ENCODE assay signal across 21 mouse cellular contexts in the genomic region with DNA sequence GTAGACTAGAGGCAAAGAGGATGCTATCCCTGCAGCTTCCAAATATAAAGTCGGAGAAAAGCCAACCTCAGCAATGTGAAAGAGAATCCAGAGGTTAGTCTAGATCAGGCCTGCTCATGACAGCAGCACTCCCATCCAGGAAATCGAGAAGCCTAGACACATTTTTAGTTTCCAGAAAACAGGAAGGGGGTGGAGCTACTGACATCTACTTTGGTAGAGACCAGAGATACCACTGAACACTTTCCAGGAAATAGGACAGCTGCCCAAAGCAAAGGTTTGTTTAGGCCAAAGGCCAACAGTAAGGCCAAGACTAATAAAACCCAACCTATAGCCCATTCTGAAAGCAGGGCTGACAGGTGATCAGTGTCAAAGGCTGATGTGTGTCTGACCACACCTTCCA.
"Had no signal": no experiment of that assay in that cellular context is flagged by ENCODE, and none has a peak within 500 bp of the region (broad histone marks: within the 10 kb centered on the region; RNA-seq: fewer than 3 reads in every experiment).

No protein-coding gene starts in this region.

- H3K9me3 ChIP-seq: lung, embryonic 15.5 days; midbrain, embryonic 10.5 days; stomach, embryonic 15.5 days had no signal

- H3K4me3 ChIP-seq: left cerebral cortex, adult 2 months; lung, embryonic 15.5 days; megakaryocyte, embryonic 14.5 days; midbrain, embryonic 10.5 days; midbrain, embryonic 13.5 days; myocyte; neural tube, embryonic 13.5 days; stomach, embryonic 15.5 days had no signal

- H3K9ac ChIP-seq: liver, embryonic 14.5 days; lung, embryonic 15.5 days; midbrain, embryonic 13.5 days; neural tube, embryonic 13.5 days; stomach, embryonic 15.5 days had no signal

- H3K27ac ChIP-seq: left cerebral cortex, adult 2 months; liver, embryonic 14.5 days; lung, embryonic 15.5 days; midbrain, embryonic 10.5 days; midbrain, embryonic 13.5 days; neural tube, embryonic 13.5 days; stomach, embryonic 15.5 days had no signal

- DNase-seq: kidney, postnatal 10 days; kidney, postnatal 36 days; layer of hippocampus, postnatal 36 days; lung, adult 18-20 months; lung, postnatal 10 days; lung, postnatal 36 days; retina, postnatal 1 day; right cerebral cortex, postnatal 25 days; spleen, adult 18-20 months; thymus, postnatal 25 days had no signal

- ATAC-seq: midbrain, embryonic 13.5 days; midbrain, embryonic 16.5 days had no signal

- H3K27me3 ChIP-seq: lung, embryonic 15.5 days; megakaryocyte, embryonic 14.5 days; midbrain, embryonic 13.5 days; neural tube, embryonic 13.5 days; stomach, embryonic 15.5 days had no signal

- H3K36me3 ChIP-seq: lung, embryonic 15.5 days; midbrain, embryonic 10.5 days; midbrain, embryonic 13.5 days; neural tube, embryonic 13.5 days; stomach, embryonic 15.5 days had no signal

- H3K4me2 ChIP-seq: liver, embryonic 11.5 days; lung, embryonic 15.5 days; midbrain, embryonic 13.5 days; neural tube, embryonic 13.5 days; stomach, embryonic 15.5 days had no signal

- H3K4me1 ChIP-seq: lung, embryonic 15.5 days; midbrain, embryonic 10.5 days; midbrain, embryonic 13.5 days; neural tube, embryonic 13.5 days; stomach, embryonic 15.5 days had no signal
